Mouse (Mus musculus) hindbrain, embryonic 11.5 days (tissue): ENCODE measurements around the gene Tomm40l. TPM values are rescaled to one million over a fixed set of nuclear protein-coding genes. Genes with fewer than 3 reads are reported as not detected.
"Not testable (repeated sequence)": the region's sequence is repeated elsewhere in the genome, so short reads cannot be mapped to it uniquely, and the experiment has no call there.

Experiments
- ATAC-seq: fragments of 200-750 bp; cut with Nextera tagmentation; 2 replicates; pipeline ENCODE4 v1.8.0; 2017; ENCODE audit warnings: mild to moderate bottlenecking, moderate TSS enrichment, moderate library complexity; ENCODE audit not compliant: low FRiP score
- DNase-seq: peaks from one replicate; pipeline ENCODE4 v3.0.0-alpha.2; 2015; ENCODE audit warnings: low spot score
- H3K27ac ChIP-seq: fragments of 300-500 bp; sonication (generic); 2 replicates; pipeline ENCODE4 v1.5.1; 2014; ENCODE audit warnings: mild to moderate bottlenecking, low read depth, low read length
- H3K27me3 ChIP-seq: fragments of 300-500 bp; sonication (generic); 2 replicates; pipeline ENCODE4 v1.6.1; 2014; ENCODE audit warnings: mild to moderate bottlenecking, low read length, moderate library complexity, mixed read lengths; ENCODE audit not compliant: control insufficient read depth, insufficient read depth
- H3K36me3 ChIP-seq: fragments of 300-500 bp; sonication (generic); 2 replicates; pipeline ENCODE4 v1.6.1; 2014; ENCODE audit warnings: mild to moderate bottlenecking, low read length, moderate library complexity, mixed read lengths; ENCODE audit not compliant: control insufficient read depth, insufficient read depth
- H3K4me1 ChIP-seq: fragments of 300-500 bp; sonication (generic); replicated peaks from 2 replicates; pipeline ENCODE4 v1.6.1; 2014; ENCODE audit warnings: low read length, mixed read lengths; ENCODE audit not compliant: control insufficient read depth, insufficient read depth
- H3K4me2 ChIP-seq: fragments of 300-500 bp; sonication (generic); replicated peaks from 2 replicates; pipeline ENCODE4 v1.6.1; 2014; ENCODE audit warnings: mild to moderate bottlenecking, low read depth, low read length
- H3K4me3 ChIP-seq: fragments of 300-500 bp; sonication (generic); 2 replicates; pipeline ENCODE4 v1.5.1; 2014; ENCODE audit warnings: low read depth, low read length
- H3K9ac ChIP-seq: fragments of 300-500 bp; sonication (generic); 2 replicates; pipeline ENCODE4 v1.6.1; 2014; ENCODE audit warnings: low read depth, low read length
- H3K9me3 ChIP-seq: fragments of 300-500 bp; sonication (generic); 2 replicates; pipeline ENCODE4 v1.6.1; 2016; ENCODE audit warnings: low read length; ENCODE audit not compliant: control insufficient read depth
- WGBS: fragments of 180-500 bp; shearing (Covaris S2); extraction: QIAGEN DNeasy Blood & Tissue Kit; methylation state at CpG from one replicate; pipeline ENCODE4 v1.1.7; 2014; 5-methylcytosine and 5-hydroxymethylcytosine counted together
- polyA plus RNA-seq: library from polyadenylated mRNA; unstranded; fragments of >200 nt; fragmentation: Nextera tagmentation; extraction: Ambion mirVana; gene quantifications from 2 replicates; pipeline ENCODE4 v1.2.1, GENCODE M21; 2014

Gene Tomm40l
- polyA plus RNA-seq, 1 experiment from 2014 or later: 23.5 TPM

- H3K4me3 ChIP-seq: peak overlapping the region; percentile 72
- peak overlapping the region; percentile 43 for H3K27ac ChIP-seq
- 1% methylated on average over 41 of the region's 41 CpGs for WGBS
- peaks cover 14% of the 10 kb centered on the region for H3K4me1 ChIP-seq
- ATAC-seq: peak; percentile 90
- peak overlapping the region; percentile 78 for H3K4me2 ChIP-seq
- H3K9ac ChIP-seq: peak overlapping the region; percentile 86
- H3K27me3 ChIP-seq: no peaks in the 10 kb centered on the region
- H3K9me3 ChIP-seq: no peaks in the 10 kb centered on the region
- 0 out of 2 replicates have a peak, but pooled peaks cover 3% of the 10 kb centered on the region for H3K36me3 ChIP-seq
- peak; percentile 99 for DNase-seq
Observed at GRCm38 (mm10) chr1:171246709-171247452, 24.6 kb upstream of the Tomm40l start.

- Histone ChIP-seq H3K27me3 (no peaks in the 10 kb centered on the region), H3K4me1 (peaks cover 7% of the 10 kb centered on the region; the same call in 1 of the 2 replicates), H3K4me3 (no peak overlapping the region), H3K27ac (no peak overlapping the region), H3K36me3 (0 out of 2 replicates have a peak, but pooled peaks cover 3% of the 10 kb centered on the region), H3K4me2 (no peak overlapping the region), H3K9ac (no peak overlapping the region), H3K9me3 (no peaks in the 10 kb centered on the region)
- DNase-seq (no peak), ATAC-seq (no peak)
- 91% methylated on average over 8 of the region's 8 CpGs for WGBS
Observed at GRCm38 (mm10) chr1:171245353-171245752, 23.0 kb upstream of the Tomm40l start.

GRCm38 (mm10) chr1:171241952-171242351 is 19.6 kb upstream of the Tomm40l start:
- 86% methylated on average over 12 of the region's 12 CpGs for WGBS
- ATAC-seq, H3K4me1 ChIP-seq: not testable (repeated sequence)

GRCm38 (mm10) chr1:171240911-171241310 is 18.6 kb upstream of the Tomm40l start:
- H3K27me3 ChIP-seq: no peaks in the 10 kb centered on the region
- H3K9me3 ChIP-seq: no peaks in the 10 kb centered on the region
- H3K27ac ChIP-seq: no peak overlapping the region
- no peak overlapping the region for H3K4me2 ChIP-seq
- DNase-seq (no peak), ATAC-seq (no peak)
- H3K4me3 ChIP-seq: no peak overlapping the region
- H3K36me3 ChIP-seq: peaks cover 11% of the 10 kb centered on the region
- H3K4me1 ChIP-seq: peaks cover under 1% of the 10 kb centered on the region; the same call in 1 of the 2 replicates
- no peak overlapping the region for H3K9ac ChIP-seq
- 92% methylated on average over 10 of the region's 10 CpGs for WGBS

More at GRCm38 (mm10) chr1:171241952-171242351, 19.6 kb upstream of the Tomm40l start:
- not testable (repeated sequence) for H3K9ac ChIP-seq, DNase-seq, H3K9me3 ChIP-seq, H3K36me3 ChIP-seq, H3K4me3 ChIP-seq, H3K27me3 ChIP-seq, H3K27ac ChIP-seq, H3K4me2 ChIP-seq

GRCm38 (mm10) chr1:171239992-171240744 is 17.9 kb upstream of the Tomm40l start:
- ATAC-seq (no peak), DNase-seq (no peak)
- no peak overlapping the region for H3K4me2 ChIP-seq
- no peaks in the 10 kb centered on the region for H3K27me3 ChIP-seq
- H3K4me3 ChIP-seq: no peak overlapping the region
- H3K36me3 ChIP-seq: peaks cover 11% of the 10 kb centered on the region
- no peaks in the 10 kb centered on the region for H3K9me3 ChIP-seq
- H3K4me1 ChIP-seq: no peaks in the 10 kb centered on the region; the same call in 1 of the 2 replicates
- no peak overlapping the region for H3K27ac ChIP-seq
- no peak overlapping the region for H3K9ac ChIP-seq
- 81% methylated on average over 15 of the region's 15 CpGs for WGBS

GRCm38 (mm10) chr1:171238463-171238862 is 16.1 kb upstream of the Tomm40l start:
- Histone ChIP-seq H3K4me3 (no peak overlapping the region), H3K9me3 (no peaks in the 10 kb centered on the region), H3K36me3 (peaks cover 11% of the 10 kb centered on the region), H3K27ac (no peak overlapping the region), H3K4me2 (no peak overlapping the region), H3K27me3 (no peaks in the 10 kb centered on the region), H3K4me1 (no peaks in the 10 kb centered on the region; the same call in 1 of the 2 replicates), H3K9ac (no peak overlapping the region)
- DNase-seq (peak; percentile 72), ATAC-seq (0 out of 2 replicates have a peak, but pooled peaks have one; percentile 40)
- WGBS: 75% methylated on average over 14 of the region's 14 CpGs

- H3K27me3 ChIP-seq: no peaks in the 10 kb centered on the region
- H3K36me3 ChIP-seq: peaks cover 8% of the 10 kb centered on the region
- no peak overlapping the region for H3K4me2 ChIP-seq
- 86% methylated on average over 6 of the region's 6 CpGs for WGBS
- no peak overlapping the region for H3K9ac ChIP-seq
- H3K4me1 ChIP-seq: no peaks in the 10 kb centered on the region
- H3K27ac ChIP-seq: no peak overlapping the region
- no peaks in the 10 kb centered on the region for H3K9me3 ChIP-seq
- ATAC-seq (no peak), DNase-seq (no peak)
- no peak overlapping the region for H3K4me3 ChIP-seq
Observed at GRCm38 (mm10) chr1:171237438-171237837, 15.1 kb upstream of the Tomm40l start.

GRCm38 (mm10) chr1:171235791-171236190 is 13.5 kb upstream of the Tomm40l start:
- DNase-seq (no peak), ATAC-seq (no peak)
- no peaks in the 10 kb centered on the region for H3K9me3 ChIP-seq
- 92% methylated on average over 4 of the region's 4 CpGs for WGBS
- no peak overlapping the region for H3K4me3 ChIP-seq
- H3K27ac ChIP-seq: no peak overlapping the region
- no peak overlapping the region for H3K9ac ChIP-seq
- H3K36me3 ChIP-seq: peaks cover 8% of the 10 kb centered on the region
- no peaks in the 10 kb centered on the region for H3K27me3 ChIP-seq
- no peak overlapping the region for H3K4me2 ChIP-seq
- no peaks in the 10 kb centered on the region for H3K4me1 ChIP-seq
